Mouse (Mus musculus) stomach, embryonic 16.5 days (tissue): ENCODE results near the gene Ifne. TPM values are rescaled to one million over a fixed set of nuclear protein-coding genes. Genes with fewer than 3 reads are reported as not detected.
"Not testable (repeated sequence)": the region's sequence is repeated elsewhere in the genome, so short reads cannot be mapped to it uniquely, and the experiment has no call there.

ENCODE experiments used
- ATAC-seq: fragments of 200-750 bp; cut with Nextera tagmentation; 2 replicates; pipeline ENCODE4 v1.8.0; 2017; ENCODE audit warnings: moderate number of reproducible peaks, moderate TSS enrichment; ENCODE audit not compliant: insufficient read depth, low FRiP score
- H3K27ac ChIP-seq: fragments of 300-500 bp; sonication (generic); 2 replicates; pipeline ENCODE4 v1.5.1; 2014; ENCODE audit warnings: low read length
- H3K27me3 ChIP-seq: fragments of 300-500 bp; sonication (generic); 2 replicates; pipeline ENCODE4 v1.6.1; 2014; ENCODE audit warnings: low read length, control low read depth, mixed read lengths; ENCODE audit not compliant: control insufficient read depth, insufficient read depth
- H3K36me3 ChIP-seq: fragments of 300-500 bp; sonication (generic); 2 replicates; pipeline ENCODE4 v1.6.1; 2014; ENCODE audit warnings: low read length; ENCODE audit not compliant: control insufficient read depth, insufficient read depth
- H3K4me1 ChIP-seq: fragments of 300-500 bp; sonication (generic); 2 replicates; pipeline ENCODE4 v1.6.1; 2014; ENCODE audit warnings: low read length, control low read depth, mixed read lengths; ENCODE audit not compliant: control insufficient read depth, insufficient read depth
- H3K4me2 ChIP-seq: fragments of 300-500 bp; sonication (generic); 2 replicates; pipeline ENCODE4 v1.6.1; 2014; ENCODE audit warnings: low read depth, low read length, mixed read lengths
- H3K4me3 ChIP-seq: fragments of 300-500 bp; sonication (generic); replicated peaks from 2 replicates; pipeline ENCODE4 v1.5.1; 2014; ENCODE audit warnings: mild to moderate bottlenecking, low read length
- H3K9ac ChIP-seq: fragments of 300-500 bp; sonication (generic); 2 replicates; pipeline ENCODE4 v1.6.1; 2014; ENCODE audit warnings: low read length
- H3K9me3 ChIP-seq: fragments of 300-500 bp; sonication (generic); replicated peaks from 2 replicates; pipeline ENCODE4 v1.6.1; 2016; ENCODE audit warnings: low read length, control low read depth; ENCODE audit not compliant: control insufficient read depth
- WGBS: fragments of 180-500 bp; shearing (Covaris S2); extraction: QIAGEN DNeasy Blood & Tissue Kit; methylation state at CpG from one replicate; pipeline ENCODE4 v1.1.7; 2014; 5-methylcytosine and 5-hydroxymethylcytosine counted together
- polyA plus RNA-seq: library from polyadenylated mRNA; unstranded; fragments of >200 nt; fragmentation: Nextera tagmentation; extraction: Ambion mirVana; gene quantifications from 2 replicates; pipeline ENCODE4 v1.2.1, GENCODE M21; 2015

Ifne gene
- polyA plus RNA-seq, 1 experiment from 2014 or later, result not detected

GRCm38 (mm10) chr4:88851026-88851763, 28.8 kb downstream of the Ifne start:
- H3K9me3 ChIP-seq, result no peaks in the 10 kb centered on the region
- H3K27me3 ChIP-seq, result no peaks in the 10 kb centered on the region
- ATAC-seq, result no peak
- no peak overlapping the region for H3K27ac ChIP-seq
- no peak overlapping the region for H3K4me2 ChIP-seq
- no peaks in the 10 kb centered on the region for H3K36me3 ChIP-seq
- 61% methylated on average over 4 of the region's 4 CpGs for WGBS
- no peak overlapping the region for H3K9ac ChIP-seq
- no peaks in the 10 kb centered on the region for H3K4me1 ChIP-seq
- H3K4me3 ChIP-seq, result no peak overlapping the region

- H3K36me3 ChIP-seq, result no peaks in the 10 kb centered on the region
- H3K27me3 ChIP-seq, result no peaks in the 10 kb centered on the region
- no peak within 1 kb of the TSS for H3K4me3 ChIP-seq
- no peak within 1 kb of the TSS for H3K9ac ChIP-seq
- no peak within 1 kb of the TSS for H3K4me2 ChIP-seq
- no peaks in the 10 kb centered on the region for H3K9me3 ChIP-seq
- H3K4me1 ChIP-seq, result no peaks in the 10 kb centered on the region
- 87% methylated on average over 1 of the region's 1 CpGs for WGBS
- no peak within 1 kb of the TSS for H3K27ac ChIP-seq
- ATAC-seq, result no peak
Observed at GRCm38 (mm10) chr4:88849698-88850097, 30.3 kb downstream of the Ifne start, which contains the start of gene Ifna1. Ifna1 (plus strand) TSS chr4:88850087.

GRCm38 (mm10) chr4:88845334-88845733, 34.7 kb downstream of the Ifne start:
- ATAC-seq, result no peak
- H3K4me2 ChIP-seq, result no peak overlapping the region
- H3K4me3 ChIP-seq, result no peak overlapping the region
- no peaks in the 10 kb centered on the region for H3K4me1 ChIP-seq
- no peaks in the 10 kb centered on the region for H3K36me3 ChIP-seq
- no peak overlapping the region for H3K9ac ChIP-seq
- no peak overlapping the region for H3K27ac ChIP-seq
- no peaks in the 10 kb centered on the region for H3K9me3 ChIP-seq
- no peaks in the 10 kb centered on the region for H3K27me3 ChIP-seq
- WGBS, result 31% methylated on average over 2 of the region's 2 CpGs

GRCm38 (mm10) chr4:88841438-88841911, 38.5 kb downstream of the Ifne start, which contains the start of gene Ifna4:
Ifna4 (plus strand) TSS chr4:88841861.
- H3K4me2 ChIP-seq, result no peak within 1 kb of the TSS
- H3K36me3 ChIP-seq, result no peaks in the 10 kb centered on the region
- H3K9ac ChIP-seq, result no peak within 1 kb of the TSS
- 51% methylated on average over 2 of the region's 2 CpGs for WGBS
- no peak for ATAC-seq
- H3K27ac ChIP-seq, result no peak within 1 kb of the TSS
- no peak within 1 kb of the TSS for H3K4me3 ChIP-seq
- H3K9me3 ChIP-seq, result no peaks in the 10 kb centered on the region
- no peaks in the 10 kb centered on the region for H3K4me1 ChIP-seq
- H3K27me3 ChIP-seq, result no peaks in the 10 kb centered on the region

- Histone ChIP-seq H3K9me3 (no peaks in the 10 kb centered on the region), H3K4me1 (no peaks in the 10 kb centered on the region), H3K4me2 (no peak overlapping the region), H3K9ac (no peak overlapping the region), H3K27ac (no peak overlapping the region), H3K4me3 (no peak overlapping the region), H3K27me3 (no peaks in the 10 kb centered on the region), H3K36me3 (no peaks in the 10 kb centered on the region)
- WGBS, result 58% methylated on average over 3 of the region's 3 CpGs
- no peak for ATAC-seq
Observed at GRCm38 (mm10) chr4:88840058-88840457, 39.9 kb downstream of the Ifne start.

- H3K27me3 ChIP-seq, result no peaks in the 10 kb centered on the region
- no peak overlapping the region for H3K4me2 ChIP-seq
- H3K4me1 ChIP-seq, result no peaks in the 10 kb centered on the region
- ATAC-seq, result no peak
- no peak overlapping the region for H3K27ac ChIP-seq
- H3K4me3 ChIP-seq, result no peak overlapping the region
- no peaks in the 10 kb centered on the region for H3K9me3 ChIP-seq
- WGBS, result 36% methylated on average over 3 of the region's 3 CpGs
- no peak overlapping the region for H3K9ac ChIP-seq
- no peaks in the 10 kb centered on the region for H3K36me3 ChIP-seq
Observed at GRCm38 (mm10) chr4:88838828-88839227, 41.2 kb downstream of the Ifne start.

- H3K27me3 ChIP-seq, H3K9ac ChIP-seq, H3K27ac ChIP-seq, H3K9me3 ChIP-seq, ATAC-seq, H3K4me1 ChIP-seq, H3K4me3 ChIP-seq, H3K4me2 ChIP-seq, H3K36me3 ChIP-seq: not testable (repeated sequence)
- 79% methylated on average over 1 of the region's 1 CpGs for WGBS
Observed at GRCm38 (mm10) chr4:88835225-88835624, 44.8 kb downstream of the Ifne start, which contains the start of gene Ifna5. Ifna5 (plus strand) TSS chr4:88835525.

- H3K27me3 ChIP-seq, result no peaks in the 10 kb centered on the region
- no peak overlapping the region for H3K9ac ChIP-seq
- no peaks in the 10 kb centered on the region for H3K4me1 ChIP-seq
- 27% methylated on average over 4 of the region's 4 CpGs for WGBS
- no peaks in the 10 kb centered on the region for H3K36me3 ChIP-seq
- no peaks in the 10 kb centered on the region for H3K9me3 ChIP-seq
- H3K27ac ChIP-seq, result no peak overlapping the region
- H3K4me2 ChIP-seq, result no peak overlapping the region
- ATAC-seq, result no peak
- H3K4me3 ChIP-seq, result no peak overlapping the region
Observed at GRCm38 (mm10) chr4:88830523-88830922, 49.5 kb downstream of the Ifne start.
